Mouse (Mus musculus) heart, adult 2 months (tissue): Measurements from ENCODE around the gene Adam17. TPM values are rescaled to one million over a fixed set of nuclear protein-coding genes. Genes with fewer than 3 reads are reported as not detected.

Source experiments
- DNase-seq, 2 experiments: peaks; one replicate each; pipeline ENCODE4 v3.0.0; 2021
- H3K27ac ChIP-seq: fragments of 200-600 bp; 2 replicates; pipeline ENCODE4 v1.8.1; 2022
- H3K27me3 ChIP-seq: fragments of 200-500 bp; 2 replicates; pipeline ENCODE4 v1.6.1; 2012; ENCODE audit warnings: mild to moderate bottlenecking, low read length, inconsistent platforms, mixed read lengths; ENCODE audit not compliant: control insufficient read depth, insufficient read depth
- H3K36me3 ChIP-seq: fragments of 200-500 bp; 2 replicates; pipeline ENCODE4 v1.6.1; 2012; ENCODE audit warnings: low read length, inconsistent platforms; ENCODE audit not compliant: control insufficient read depth, insufficient read depth
- H3K4me1 ChIP-seq: fragments of 200-500 bp; 2 replicates; pipeline ENCODE4 v1.6.1; 2011; ENCODE audit warnings: low read length; ENCODE audit not compliant: control insufficient read depth, insufficient read depth
- H3K4me3 ChIP-seq: fragments of 200-600 bp; 2 replicates; pipeline ENCODE4 v1.8.1; 2022
- H3K79me2 ChIP-seq: fragments of 200-500 bp; replicated peaks from 2 replicates; pipeline ENCODE4 v1.6.1; 2012; ENCODE audit warnings: mild to moderate bottlenecking, inconsistent platforms, low read length, moderate library complexity, mixed read lengths; ENCODE audit not compliant: control insufficient read depth, insufficient read depth
- H3K9ac ChIP-seq: fragments of 200-500 bp; 2 replicates; pipeline ENCODE4 v1.6.1; 2012; ENCODE audit warnings: low read depth, mild to moderate bottlenecking, control low read depth, inconsistent platforms, low read length, mixed read lengths
- CTCF ChIP-seq: fragments of 200-600 bp; IDR thresholded peaks from 2 replicates; pipeline ENCODE4 v1.8.1; 2022; ENCODE audit warnings: antibody characterized with exemption, mild to moderate bottlenecking, moderate library complexity
- EP300 ChIP-seq: fragments of 200-500 bp; IDR thresholded peaks from 2 replicates; pipeline ENCODE4 v1.6.1; 2011; ENCODE audit warnings: low read depth, low read length, control low read depth; ENCODE audit not compliant: insufficient read depth
- POLR2A ChIP-seq: fragments of 200-500 bp; IDR thresholded peaks from 2 replicates; pipeline ENCODE4 v1.6.1; 2011; ENCODE audit warnings: mild to moderate bottlenecking, low read depth, low read length, control low read depth; ENCODE audit not compliant: insufficient read depth
- WGBS: fragments of 180-500 bp; shearing (Covaris S2); methylation state at CpG from one replicate; pipeline ENCODE4 v1.1.7; 2018; 5-methylcytosine and 5-hydroxymethylcytosine counted together
- intact Hi-C: fragments of 180-260 bp; cut with DNase I; formaldehyde crosslinking; loops from one replicate; pipeline ENCODE4 v1.15.1; 2025
- polyA plus RNA-seq: library from polyadenylated mRNA; depleted of rRNA; stranded (reverse); fragments of >200 nt; gene quantifications from 2 replicates; pipeline ENCODE4 v1.2.3, GENCODE M21; 2012
- total RNA-seq, 2 experiments: library from RNA; stranded (reverse); gene quantifications; 2 replicates each; pipeline ENCODE4 v1.2.3; 2021

Gene Adam17
- total and polyA plus RNA-seq, 3 experiments: 27.9 to 43.8 (median 39.2) TPM

DNA sequence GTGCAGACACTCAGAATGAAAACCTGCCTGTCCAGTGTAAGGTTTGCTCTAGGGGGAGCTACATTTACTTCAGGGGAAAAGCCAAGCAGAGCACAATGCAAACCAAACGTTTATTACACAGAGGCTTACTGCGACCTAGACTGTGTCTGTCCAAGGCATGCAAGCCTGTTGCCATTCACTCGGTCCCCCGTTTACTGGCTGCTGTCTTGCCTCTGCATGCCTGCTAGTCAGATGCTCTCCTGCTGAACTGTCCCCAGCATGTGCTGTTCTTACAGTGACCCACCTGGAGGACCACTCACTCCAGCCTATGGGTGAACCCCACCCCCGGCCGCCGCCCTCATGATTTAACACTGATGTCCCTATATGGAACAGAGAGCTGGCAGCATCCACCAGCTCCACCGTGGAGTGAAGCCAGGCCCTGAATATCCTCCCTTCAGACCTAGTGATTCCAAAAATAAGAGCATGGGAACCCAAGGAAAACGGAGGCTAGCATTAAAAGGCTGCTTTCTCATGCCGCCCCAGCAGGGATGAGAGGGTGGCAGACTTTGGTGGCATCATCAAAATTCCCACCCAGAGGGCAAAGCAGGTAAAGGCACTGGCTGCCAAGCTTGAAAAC, 42.4 kb downstream of the Adam17 start:
- peak in 1 of 2 experiments; percentile 35 for DNase-seq
- intact Hi-C loops: no loop called here
- peaks cover 1% of the 10 kb centered on the region; the same call in 1 of the 2 replicates for H3K4me1 ChIP-seq
- no peaks in the 10 kb centered on the region for H3K27me3 ChIP-seq
- no peaks in the 10 kb centered on the region for H3K79me2 ChIP-seq
- no peak for TF ChIP-seq POLR2A
- H3K27ac ChIP-seq: peak overlapping the region; percentile 31; the same call in 1 of the 2 replicates
- H3K9ac ChIP-seq: no peak overlapping the region
- WGBS: 56% methylated on average over 10 of the region's 10 CpGs
- H3K36me3 ChIP-seq: peaks cover 7% of the 10 kb centered on the region
- H3K4me3 ChIP-seq: no peak overlapping the region

GRCm38 (mm10) chr12:21329661-21330400, 43.6 kb downstream of the Adam17 start:
- no peak overlapping the region for H3K4me3 ChIP-seq
- TF ChIP-seq EP300 (no peak), POLR2A (no peak), CTCF (no peak)
- H3K36me3 ChIP-seq: peaks cover 6% of the 10 kb centered on the region
- 81% methylated on average over 9 of the region's 9 CpGs for WGBS
- no peaks in the 10 kb centered on the region for H3K79me2 ChIP-seq
- DNase-seq: no peak
- intact Hi-C loops: no loop called here
- no peaks in the 10 kb centered on the region for H3K27me3 ChIP-seq
- H3K9ac ChIP-seq: no peak overlapping the region
- no peak overlapping the region for H3K27ac ChIP-seq
- H3K4me1 ChIP-seq: peaks cover 1% of the 10 kb centered on the region; the same call in 1 of the 2 replicates

- no peak for TF ChIP-seq POLR2A
- TF ChIP-seq CTCF: no peak
- no peak for TF ChIP-seq EP300
- Histone ChIP-seq H3K27me3 (no peaks in the 10 kb centered on the region), H3K9ac (no peak overlapping the region), H3K36me3 (peaks cover 6% of the 10 kb centered on the region), H3K4me1 (peaks cover 1% of the 10 kb centered on the region; the same call in 1 of the 2 replicates), H3K4me3 (no peak overlapping the region), H3K27ac (no peak overlapping the region), H3K79me2 (no peaks in the 10 kb centered on the region)
- intact Hi-C loops: no loop called here
- WGBS: 76% methylated on average over 3 of the region's 3 CpGs
- DNase-seq: no peak
Observed at GRCm38 (mm10) chr12:21326325-21326724, 47.1 kb downstream of the Adam17 start.

DNA sequence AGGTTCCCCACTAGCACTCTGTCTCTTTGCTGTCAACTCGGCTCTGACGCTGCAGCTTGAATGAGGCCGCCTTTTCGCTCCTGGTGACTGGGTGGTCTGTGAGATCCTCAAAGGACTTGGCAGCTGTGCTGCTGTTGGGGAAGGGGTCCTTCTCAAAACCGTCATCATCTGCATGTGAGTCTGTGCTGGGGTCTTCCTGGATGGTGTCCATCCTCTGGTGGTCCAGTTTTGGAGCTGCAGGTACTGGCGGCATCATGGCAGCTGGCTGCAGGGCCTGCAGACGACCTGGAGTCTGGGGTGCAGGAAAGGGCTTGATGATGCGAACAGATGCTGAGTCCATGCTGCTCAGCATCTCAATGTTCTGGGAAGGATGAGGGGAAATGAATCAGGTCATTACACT, 48.2 kb downstream of the Adam17 start:
- no peak for DNase-seq
- Histone ChIP-seq H3K9ac (no peak overlapping the region), H3K4me3 (no peak overlapping the region), H3K79me2 (no peaks in the 10 kb centered on the region), H3K36me3 (peaks cover 6% of the 10 kb centered on the region), H3K27me3 (no peaks in the 10 kb centered on the region), H3K27ac (no peak overlapping the region), H3K4me1 (no peaks in the 10 kb centered on the region)
- 91% methylated on average over 8 of the region's 8 CpGs for WGBS
- intact Hi-C loops: no loop called here
- TF ChIP-seq CTCF (no peak), EP300 (no peak), POLR2A (no peak)

DNA sequence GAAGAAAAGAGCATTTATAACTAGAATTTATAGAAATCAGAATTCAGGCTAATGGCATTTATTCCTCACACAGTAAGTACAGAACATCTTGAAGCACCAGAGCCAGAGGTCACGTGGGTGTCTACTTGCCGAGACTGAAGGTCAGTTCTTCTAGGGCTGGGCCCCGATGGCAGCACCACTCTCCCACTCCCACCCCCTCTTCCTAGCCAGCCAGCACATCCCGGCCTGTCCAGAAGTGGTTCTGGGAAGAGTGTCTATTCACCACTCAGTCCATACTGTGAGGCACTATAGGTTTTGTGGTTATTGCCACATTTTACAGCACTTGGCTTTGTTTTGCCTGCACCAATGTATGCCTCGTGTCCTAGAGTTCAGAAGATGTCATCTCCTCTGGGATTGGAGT, 49.3 kb downstream of the Adam17 start:
- peaks cover under 1% of the 10 kb centered on the region; the same call in 1 of the 2 replicates for H3K36me3 ChIP-seq
- intact Hi-C loops: no loop called here

DNA sequence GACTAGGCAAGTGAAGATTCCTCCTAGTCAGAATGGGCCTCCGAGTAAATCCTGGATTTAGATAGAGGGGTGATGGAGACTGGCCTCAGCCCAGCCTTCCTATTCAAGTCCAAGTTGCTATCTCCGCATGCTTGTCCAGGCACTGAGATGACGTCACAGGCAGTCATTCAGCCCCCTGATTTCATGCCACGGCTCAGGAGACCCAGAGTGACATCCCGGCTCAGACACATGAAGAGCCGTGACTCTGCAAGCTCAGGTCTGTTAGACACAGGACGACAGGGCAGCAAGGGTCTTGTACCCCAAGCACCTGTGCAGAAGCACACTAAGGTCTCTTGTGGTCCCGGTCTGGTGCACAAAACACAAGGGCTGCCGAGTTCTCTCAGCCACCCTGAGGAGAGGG, 50.6 kb downstream of the Adam17 start:
- intact Hi-C loops: no loop called here
- 76% methylated on average over 9 of the region's 9 CpGs for WGBS

More for the DNA sequence above, 49.3 kb downstream of the Adam17 start:
- H3K79me2 ChIP-seq: no peaks in the 10 kb centered on the region
- no peaks in the 10 kb centered on the region for H3K4me1 ChIP-seq
- H3K27ac ChIP-seq: no peak overlapping the region
- no peak overlapping the region for H3K9ac ChIP-seq
- H3K4me3 ChIP-seq: no peak overlapping the region
- TF ChIP-seq CTCF (no peak), POLR2A (no peak), EP300 (no peak)
- H3K27me3 ChIP-seq: no peaks in the 10 kb centered on the region
- 72% methylated on average over 5 of the region's 5 CpGs for WGBS
- DNase-seq: no peak

More for the DNA sequence above, 50.6 kb downstream of the Adam17 start:
- Histone ChIP-seq H3K9ac (no peak overlapping the region), H3K4me3 (no peak overlapping the region), H3K27ac (no peak overlapping the region), H3K79me2 (no peaks in the 10 kb centered on the region), H3K4me1 (no peaks in the 10 kb centered on the region), H3K27me3 (no peaks in the 10 kb centered on the region), H3K36me3 (no peaks in the 10 kb centered on the region)
- no peak for TF ChIP-seq CTCF
- no peak for DNase-seq
